Mouse (Mus musculus) megakaryocyte-erythroid progenitor cell, adult 5-6 weeks (primary cell): Measurements from ENCODE around the gene Rbl2. TPM values are rescaled to one million over a fixed set of nuclear protein-coding genes. Genes with fewer than 3 reads are reported as not detected.

Source experiments
- ATAC-seq: replicated peaks from 2 replicates; pipeline ENCODE4 v1.8.0; 2016; ENCODE audit warnings: mild to moderate bottlenecking, inconsistent platforms; ENCODE audit not compliant: severe bottlenecking, poor library complexity, low FRiP score, low TSS enrichment
- total RNA-seq, 2 experiments: library from RNA; stranded (forward) in 1 of 2; stranded (reverse) in 1 of 2; fragments of 200-1000, 215-1000 nt in 1 of 2; fragments of >200 nt in 1 of 2; fragmentation: Nextera tagmentation in 1 of 2; gene quantifications; 2 replicates each; pipeline ENCODE4 v1.2.3; 2014 to 2017

Rbl2 gene
- total RNA-seq, 2 experiments from 2014 or later: 65.8 to 75.3 TPM

DNA sequence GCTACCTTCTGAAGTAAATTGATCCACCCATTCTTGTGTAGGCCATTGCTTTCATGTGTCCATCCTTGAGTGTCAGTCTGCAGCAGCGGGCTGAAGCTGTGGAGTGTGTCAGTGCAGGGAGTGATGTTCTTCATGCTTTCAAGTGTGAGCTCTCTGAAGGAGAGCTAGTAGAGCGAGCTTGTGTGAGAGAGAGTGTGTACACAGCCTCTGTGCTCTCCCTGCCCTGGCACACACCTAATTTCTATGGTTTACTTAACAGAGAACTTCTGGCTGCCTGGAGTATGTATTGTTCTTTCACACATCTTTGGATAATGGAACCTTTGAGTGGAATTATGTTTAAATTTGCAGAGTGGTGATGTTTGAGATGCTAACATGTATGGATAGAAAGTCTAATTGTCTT lies 19.7 kb downstream of the Rbl2 start:
- no peak for ATAC-seq

DNA sequence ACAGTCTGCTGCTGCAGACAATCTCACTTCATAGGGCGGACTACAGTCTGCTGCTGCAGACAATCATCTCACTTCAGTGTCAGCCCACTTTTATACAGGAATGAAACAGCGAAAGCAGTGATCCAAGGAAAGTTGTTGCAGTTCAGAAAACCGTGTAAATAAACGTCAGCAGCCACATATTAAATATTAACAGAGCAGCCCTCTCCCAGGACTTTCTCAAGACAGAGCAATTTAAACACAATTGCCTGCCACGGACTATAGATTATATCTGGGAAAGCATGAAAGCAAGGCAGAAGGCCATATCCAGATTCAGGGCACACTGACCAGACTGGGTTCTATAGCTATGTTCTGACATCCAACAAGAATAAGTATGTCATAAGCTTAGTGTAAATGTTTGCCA lies 24.3 kb downstream of the Rbl2 start:
- ATAC-seq: no peak

GRCm38 (mm10) chr8:91098106-91098505 lies 28.2 kb downstream of the Rbl2 start:
- ATAC-seq: no peak

DNA sequence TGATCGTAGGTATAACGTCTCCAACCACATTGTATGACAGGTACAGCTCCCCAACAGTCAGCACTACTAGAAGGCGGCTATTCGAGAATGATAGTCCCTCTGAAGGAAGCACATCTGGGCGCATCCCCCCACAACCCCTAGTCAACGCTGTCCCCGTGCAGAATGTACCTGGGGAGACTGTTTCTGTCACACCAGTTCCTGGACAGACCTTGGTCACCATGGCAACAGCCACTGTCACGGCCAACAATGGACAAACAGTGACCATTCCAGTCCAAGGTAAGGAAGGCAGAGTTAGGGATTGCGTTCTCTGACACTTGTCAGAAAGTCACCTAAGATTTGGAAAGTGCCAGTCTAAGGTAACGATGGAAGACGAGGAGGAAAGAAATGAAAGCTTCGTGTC lies 36.4 kb downstream of the Rbl2 start:
- ATAC-seq: no peak

GRCm38 (mm10) chr8:91111868-91112477 lies 42.1 kb downstream of the Rbl2 start:
- ATAC-seq: no peak

DNA sequence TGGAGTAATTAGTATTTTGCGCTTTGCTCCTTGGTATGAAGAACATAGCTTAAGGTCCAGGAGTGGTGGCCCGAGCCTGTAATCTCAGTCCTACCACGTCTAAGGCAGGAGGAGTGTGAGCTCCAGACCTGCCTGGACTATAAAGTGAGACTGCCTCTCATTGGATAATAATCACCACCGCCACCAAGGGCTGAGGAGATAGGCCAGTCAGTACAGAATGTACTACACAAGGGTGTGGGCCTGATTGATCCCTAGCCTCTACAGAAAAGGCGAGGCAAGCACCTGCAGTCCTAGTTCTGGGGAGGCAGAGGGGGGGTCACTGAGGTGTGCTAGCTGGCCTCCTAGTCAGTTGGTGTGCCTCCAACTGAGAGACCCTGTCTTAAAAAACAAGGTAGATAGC lies 44.6 kb downstream of the Rbl2 start:
- no peak for ATAC-seq

DNA sequence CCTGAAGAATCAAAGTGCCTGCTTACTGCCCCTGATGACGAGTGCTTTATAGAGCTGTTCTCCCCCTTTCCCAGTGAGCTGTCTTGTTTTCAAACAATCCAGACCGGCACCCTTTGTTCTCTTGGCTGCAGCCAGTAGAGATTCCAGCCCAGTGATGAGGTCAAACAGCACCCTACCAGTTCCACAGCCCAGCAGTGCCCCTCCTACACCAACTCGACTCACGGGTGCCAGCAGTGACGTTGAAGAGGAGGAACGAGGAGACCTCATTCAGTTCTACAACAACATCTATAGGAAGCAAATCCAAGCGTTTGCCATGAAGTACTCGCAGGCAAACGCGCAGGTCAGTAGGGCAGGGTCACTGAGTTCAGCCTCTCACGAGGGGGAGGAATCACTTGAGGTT lies 45.1 kb downstream of the Rbl2 start:
- no peak for ATAC-seq

- ATAC-seq: 0 out of 2 replicates have a peak, but pooled peaks have one; percentile 52
Observed at GRCm38 (mm10) chr8:91117537-91117936, 47.7 kb downstream of the Rbl2 start.

- ATAC-seq: peak; percentile 68
Observed at GRCm38 (mm10) chr8:91118131-91118530, 48.3 kb downstream of the Rbl2 start.

- no peak for ATAC-seq
Observed at GRCm38 (mm10) chr8:91124315-91124714, 54.5 kb downstream of the Rbl2 start.

DNA sequence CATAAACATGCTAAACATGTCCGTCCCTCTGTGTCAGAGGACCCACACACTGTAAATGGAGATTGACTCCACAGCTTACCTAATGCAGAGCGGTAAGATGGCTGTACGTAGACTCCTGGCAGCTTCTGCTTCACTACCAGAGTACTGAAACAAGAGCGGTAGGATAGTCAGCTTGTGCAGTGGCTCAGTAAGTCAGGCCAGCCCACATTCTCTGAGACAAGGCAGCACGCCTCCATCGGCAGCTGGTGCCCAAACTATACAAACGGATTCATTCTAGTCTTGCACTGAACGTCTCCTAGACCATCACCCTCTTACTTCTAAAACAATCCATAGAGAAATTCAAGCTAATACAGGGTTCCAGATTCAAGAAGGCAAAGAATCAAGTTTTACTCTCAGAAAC lies 56.9 kb downstream of the Rbl2 start:
- ATAC-seq: no peak

DNA sequence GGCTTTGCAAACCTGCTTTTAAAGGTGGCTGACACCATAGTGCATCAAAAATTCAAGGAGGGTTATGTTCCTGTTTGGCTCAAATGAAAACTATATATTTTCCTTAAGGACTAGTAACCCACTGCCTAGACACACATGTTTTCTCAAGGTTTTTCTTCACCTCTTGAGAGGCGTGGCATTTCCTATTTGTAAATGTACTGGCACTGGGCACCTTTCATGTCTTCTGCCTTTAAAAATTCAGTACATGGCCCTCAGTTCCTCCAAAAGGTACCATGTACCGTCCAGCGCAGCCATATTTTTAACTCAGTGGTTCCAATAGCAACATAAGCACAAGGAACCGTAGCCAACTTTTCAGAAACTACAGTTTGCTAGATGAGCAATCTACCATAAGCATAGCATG lies 62.9 kb downstream of the Rbl2 start:
- ATAC-seq: no peak

DNA sequence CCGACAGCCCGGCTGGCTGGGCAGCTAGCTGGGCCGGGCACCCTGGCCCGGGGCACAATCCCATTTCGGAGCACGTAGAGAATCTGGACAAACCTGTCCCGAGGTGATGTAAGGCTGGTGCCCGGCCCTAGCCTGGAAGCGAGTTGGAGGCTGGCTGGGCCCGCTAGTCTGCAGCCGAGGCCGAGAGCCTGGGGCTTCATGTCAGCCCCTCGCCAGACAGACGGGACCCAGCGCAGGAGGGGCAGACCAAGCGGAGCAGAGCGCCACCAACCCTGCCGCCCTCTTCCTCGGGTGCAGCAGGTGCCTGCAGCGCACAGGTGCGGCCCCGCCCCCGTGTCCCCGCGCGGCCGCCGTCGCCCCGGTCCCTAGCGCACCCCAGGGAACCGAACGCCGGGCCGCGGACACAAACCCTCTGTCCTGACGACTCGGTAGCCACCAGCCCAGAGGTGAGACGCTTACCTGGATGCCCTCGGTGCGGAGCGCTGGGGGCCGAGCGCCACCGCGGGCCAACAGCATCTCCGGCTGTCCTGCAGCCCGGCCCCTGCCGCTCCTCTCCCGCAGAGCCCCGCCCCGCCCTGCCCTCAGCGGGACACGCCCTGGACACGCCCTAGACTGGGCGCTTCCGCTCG lies 63.7 kb downstream of the Rbl2 start:
- ATAC-seq: peak; percentile 9; the same call in 1 of the 2 replicates

DNA sequence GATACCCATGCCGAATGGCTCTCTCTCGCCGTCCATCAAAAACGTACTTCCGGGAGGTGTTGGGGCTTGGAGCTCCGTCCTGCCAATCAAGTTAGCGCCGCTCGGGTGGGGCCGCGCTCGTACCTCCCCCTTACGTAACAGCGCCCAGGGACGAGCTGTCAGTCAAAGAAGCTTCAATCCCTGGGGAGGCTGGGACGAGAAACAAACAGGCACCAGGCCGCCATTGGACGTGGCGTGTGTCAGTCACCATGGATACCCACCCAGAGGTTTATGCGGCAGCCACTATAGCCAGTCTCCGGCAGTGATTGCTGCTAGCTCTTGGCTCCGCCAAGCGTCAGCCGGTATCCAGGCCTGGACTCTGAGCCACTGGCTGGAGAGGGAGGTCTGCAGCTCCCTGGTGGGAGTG lies 64.2 kb downstream of the Rbl2 start:
- peak; percentile 99 for ATAC-seq

GRCm38 (mm10) chr8:91134659-91135058 lies 64.8 kb downstream of the Rbl2 start:
- ATAC-seq: no peak

DNA sequence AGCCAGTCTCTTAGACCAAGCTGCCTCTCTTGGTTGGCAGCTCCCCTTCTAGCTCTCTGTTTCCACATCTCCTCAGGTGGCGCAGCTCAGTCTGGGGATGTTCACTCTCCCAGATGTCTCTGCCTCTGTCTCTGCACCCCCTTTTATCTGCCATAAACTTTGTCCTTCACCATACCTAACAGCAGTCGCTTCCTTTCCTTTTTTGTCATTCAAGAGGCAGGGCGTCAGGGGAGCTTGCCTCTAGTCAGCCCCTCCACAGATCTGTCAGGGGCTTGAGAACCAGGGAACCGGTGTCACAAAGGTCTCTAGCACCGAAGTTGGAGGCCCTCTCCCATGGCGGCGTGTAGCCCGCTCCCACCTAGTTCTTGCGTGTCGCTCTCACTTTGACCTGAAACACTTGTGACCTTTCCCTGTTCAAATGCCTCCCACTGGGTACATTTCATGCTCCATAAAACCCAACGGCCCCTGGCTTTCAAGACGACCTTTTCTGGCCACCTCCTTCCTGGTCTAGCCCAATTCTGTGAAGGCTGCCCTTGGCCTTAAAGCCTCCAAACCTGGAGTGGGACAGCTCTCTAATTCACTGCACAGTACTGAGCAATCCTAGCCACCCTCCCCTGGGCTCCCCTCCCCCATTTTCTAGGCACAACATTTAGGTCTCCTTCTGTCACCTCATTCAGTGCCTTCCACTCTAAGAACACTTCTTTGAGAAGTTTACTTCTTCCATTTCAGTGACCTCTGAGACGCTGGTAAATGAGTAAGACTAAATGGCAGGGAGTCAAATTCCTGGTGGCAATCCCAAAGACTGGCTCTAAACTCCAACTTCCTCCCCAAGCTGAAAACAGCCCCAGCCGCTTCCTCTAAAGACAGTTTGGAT lies 65.7 kb downstream of the Rbl2 start:
- ATAC-seq: no peak

DNA sequence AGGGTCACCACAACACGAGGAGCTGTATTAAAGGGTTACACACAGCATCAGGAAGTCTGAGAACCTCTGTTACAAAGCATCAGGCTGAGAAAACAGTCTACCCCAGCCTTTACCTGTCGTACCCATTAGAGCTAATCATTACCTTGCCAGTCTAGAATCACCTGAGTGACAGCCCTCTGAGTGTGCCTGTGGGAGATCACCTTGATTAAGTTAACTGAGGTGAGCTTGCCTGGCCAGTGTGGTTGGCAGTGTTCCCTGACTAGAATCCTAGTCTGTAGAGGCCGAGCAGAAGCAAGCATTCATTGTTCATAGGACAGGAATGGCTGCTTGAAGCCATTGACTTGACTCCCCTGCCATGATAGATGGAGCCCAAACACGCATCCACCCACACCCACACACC lies 71.0 kb downstream of the Rbl2 start:
- ATAC-seq: no peak

DNA sequence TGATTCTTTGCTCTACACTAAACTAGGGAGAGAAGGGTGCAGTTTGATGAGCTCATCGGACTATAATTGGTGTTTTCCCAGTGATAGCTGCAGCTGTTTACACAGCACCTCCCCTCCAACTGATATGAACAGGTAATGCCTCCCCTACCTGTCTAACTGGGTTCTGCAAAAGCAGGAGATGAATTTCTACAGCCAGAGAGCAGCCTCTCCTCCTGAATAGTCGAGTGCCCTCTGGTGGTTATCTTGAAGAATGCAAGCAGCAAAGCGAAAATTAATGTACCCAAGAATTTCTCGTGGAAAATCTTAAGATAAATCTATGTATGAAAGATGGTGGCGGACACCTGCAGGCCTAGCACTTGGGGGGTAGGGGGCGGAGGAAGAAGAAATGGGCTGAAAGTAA lies 77.9 kb downstream of the Rbl2 start:
- peak; percentile 61; the same call in 1 of the 2 replicates for ATAC-seq

DNA sequence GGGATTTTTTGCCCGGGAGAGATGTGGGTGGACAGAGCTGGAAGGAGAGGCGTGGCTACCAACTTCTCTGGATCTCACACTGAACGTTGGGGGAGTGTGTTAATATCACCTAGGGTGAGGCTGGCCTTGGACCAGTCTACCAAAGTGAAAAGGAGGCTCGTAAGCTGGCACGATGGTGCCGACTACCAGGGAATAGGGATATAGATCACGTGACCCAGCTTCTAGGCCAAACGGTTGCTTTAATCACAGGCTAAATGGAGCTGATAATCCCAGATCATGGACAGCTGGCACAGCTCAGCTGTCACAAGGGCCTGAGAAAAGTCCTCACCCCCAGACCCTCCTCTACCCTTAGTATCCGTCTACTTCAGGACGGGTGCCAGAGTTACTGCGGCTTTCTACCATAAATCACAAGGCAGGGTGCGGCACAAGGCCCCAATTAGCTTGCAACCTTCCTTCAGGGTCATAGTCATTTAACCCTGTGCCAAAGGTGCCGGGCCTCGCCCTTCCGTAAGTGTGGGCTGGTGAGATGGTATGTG lies 78.9 kb downstream of the Rbl2 start:
- ATAC-seq: no peak

GRCm38 (mm10) chr8:91149298-91149697 lies 79.4 kb downstream of the Rbl2 start:
- ATAC-seq: no peak
